Mouse (Mus musculus) embryonic facial prominence, embryonic 14.5 days (tissue): ENCODE data around the gene Col1a2. TPM values are rescaled to one million over a fixed set of nuclear protein-coding genes. Genes with fewer than 3 reads are reported as not detected.

Experiments
- ATAC-seq: fragments of 200-750 bp; cut with Nextera tagmentation; 2 replicates; pipeline ENCODE4 v1.8.0; 2017; ENCODE audit warnings: low read depth, moderate number of reproducible peaks, moderate TSS enrichment
- DNase-seq: peaks from one replicate; pipeline ENCODE4 v3.0.0-alpha.2; 2015; ENCODE audit warnings: low spot score
- H3K27ac ChIP-seq: fragments of 300-500 bp; sonication (generic); replicated peaks from 2 replicates; pipeline ENCODE4 v1.5.1; 2014; ENCODE audit warnings: low read depth, mild to moderate bottlenecking, low read length, moderate library complexity
- H3K27me3 ChIP-seq: fragments of 300-500 bp; sonication (generic); replicated peaks from 2 replicates; pipeline ENCODE4 v1.6.1; 2014; ENCODE audit warnings: low read length; ENCODE audit not compliant: control insufficient read depth, insufficient read depth
- H3K36me3 ChIP-seq: fragments of 300-500 bp; sonication (generic); 2 replicates; pipeline ENCODE4 v1.6.1; 2014; ENCODE audit warnings: low read length, mixed read lengths; ENCODE audit not compliant: control insufficient read depth, insufficient read depth
- H3K4me1 ChIP-seq: fragments of 300-500 bp; sonication (generic); 2 replicates; pipeline ENCODE4 v1.6.1; 2014; ENCODE audit warnings: antibody characterized with exemption, low read length; ENCODE audit not compliant: control insufficient read depth, insufficient read depth
- H3K4me2 ChIP-seq: fragments of 300-500 bp; sonication (generic); 2 replicates; pipeline ENCODE4 v1.6.1; 2014; ENCODE audit warnings: low read depth, mild to moderate bottlenecking, low read length, moderate library complexity, mixed read lengths
- H3K4me3 ChIP-seq: fragments of 300-500 bp; sonication (generic); 2 replicates; pipeline ENCODE4 v1.5.1; 2014; ENCODE audit warnings: low read depth, mild to moderate bottlenecking, low read length
- H3K9ac ChIP-seq: fragments of 300-500 bp; sonication (generic); 2 replicates; pipeline ENCODE4 v1.6.1; 2014; ENCODE audit warnings: low read depth, mild to moderate bottlenecking, low read length, moderate library complexity, mixed read lengths
- H3K9me3 ChIP-seq: fragments of 300-500 bp; sonication (generic); 2 replicates; pipeline ENCODE4 v1.6.1; 2016; ENCODE audit warnings: low read length; ENCODE audit not compliant: control insufficient read depth
- WGBS: fragments of 180-500 bp; shearing (Covaris S2); extraction: QIAGEN DNeasy Blood & Tissue Kit; methylation state at CpG from one replicate; pipeline ENCODE4 v1.1.7; 2014; 5-methylcytosine and 5-hydroxymethylcytosine counted together
- polyA plus RNA-seq: library from polyadenylated mRNA; unstranded; fragments of >200 nt; fragmentation: Nextera tagmentation; extraction: Ambion mirVana; gene quantifications from 2 replicates; pipeline ENCODE4 v1.2.1, GENCODE M21; 2014

The Col1a2 gene
- polyA plus RNA-seq, 1 experiment from 2014 or later: 3,098 TPM

DNA sequence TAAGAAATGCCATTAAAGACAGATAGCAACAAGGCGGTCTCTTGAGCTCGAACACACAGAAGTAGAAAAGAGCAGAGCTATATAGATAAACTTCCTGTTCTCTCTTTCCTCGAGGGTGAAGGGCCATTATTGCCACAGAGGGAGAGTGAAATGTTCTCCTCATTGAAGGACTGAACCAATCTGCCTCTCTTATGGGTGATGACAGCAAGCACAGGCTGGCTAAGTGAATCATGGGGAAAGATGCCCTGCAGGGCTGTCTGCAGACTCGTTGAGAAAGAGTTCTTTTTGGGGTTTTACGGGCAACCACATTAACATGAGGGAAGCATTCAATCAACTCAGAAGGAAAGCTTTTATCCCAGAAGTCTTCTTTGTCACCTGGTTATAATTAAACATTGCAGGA is 75.0 kb downstream of the Col1a2 start:
- Histone ChIP-seq H3K9me3 (no peaks in the 10 kb centered on the region), H3K27me3 (no peaks in the 10 kb centered on the region), H3K4me2 (no peak overlapping the region), H3K36me3 (no peaks in the 10 kb centered on the region), H3K27ac (no peak overlapping the region), H3K4me1 (0 out of 2 replicates have a peak, but pooled peaks cover 3% of the 10 kb centered on the region), H3K9ac (no peak overlapping the region), H3K4me3 (no peak overlapping the region)
- DNase-seq (no peak), ATAC-seq (no peak)
- 44% methylated on average over 5 of the region's 5 CpGs for WGBS

DNA sequence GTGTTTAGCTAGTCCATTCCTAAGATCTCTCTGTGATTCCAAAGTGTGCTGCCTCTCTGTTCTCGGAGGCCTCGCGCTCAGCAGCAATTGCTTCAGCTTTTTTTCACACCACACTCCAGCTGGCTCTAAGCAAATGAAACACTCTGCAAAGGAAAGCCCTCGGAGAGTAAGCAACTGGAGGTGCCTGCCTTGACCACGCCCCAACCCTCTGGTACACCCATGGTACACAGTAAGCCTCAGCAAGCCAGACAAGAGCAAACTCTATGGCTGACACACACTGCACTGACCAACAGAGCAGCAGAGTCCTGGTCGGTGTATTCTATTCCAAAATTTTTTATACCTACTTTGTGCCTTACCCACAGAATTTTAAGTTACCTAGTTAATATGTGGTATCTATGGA is 78.9 kb downstream of the Col1a2 start:
- ATAC-seq (no peak), DNase-seq (no peak)
- Histone ChIP-seq H3K9me3 (no peaks in the 10 kb centered on the region), H3K4me2 (no peak overlapping the region), H3K27me3 (no peaks in the 10 kb centered on the region), H3K27ac (no peak overlapping the region), H3K36me3 (no peaks in the 10 kb centered on the region), H3K9ac (no peak overlapping the region), H3K4me3 (no peak overlapping the region), H3K4me1 (0 out of 2 replicates have a peak, but pooled peaks cover 3% of the 10 kb centered on the region)
- 59% methylated on average over 6 of the region's 6 CpGs for WGBS

DNA sequence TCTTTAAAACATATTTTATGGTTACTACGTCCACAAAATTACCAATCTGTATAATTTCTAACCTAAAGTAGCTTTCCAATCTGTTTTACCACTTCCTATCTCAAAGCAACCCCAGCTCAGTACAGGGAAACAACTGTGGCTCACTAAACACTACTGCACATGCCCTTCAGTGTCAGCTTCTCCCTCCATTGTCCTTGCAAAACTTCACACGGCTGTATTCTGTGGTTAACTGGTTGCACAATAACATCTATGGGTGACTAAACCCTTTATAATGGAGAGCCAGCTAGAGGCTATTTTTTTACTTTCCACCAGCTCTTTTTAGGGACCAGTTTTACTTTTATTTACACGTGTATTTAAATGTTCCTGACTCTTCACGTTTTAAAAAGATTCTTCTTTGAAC is 83.3 kb downstream of the Col1a2 start:
- no peak overlapping the region for H3K9ac ChIP-seq
- DNase-seq (no peak), ATAC-seq (no peak)
- no peaks in the 10 kb centered on the region for H3K4me1 ChIP-seq
- no peak overlapping the region for H3K27ac ChIP-seq
- H3K9me3 ChIP-seq: no peaks in the 10 kb centered on the region
- H3K27me3 ChIP-seq: no peaks in the 10 kb centered on the region
- 74% methylated on average over 4 of the region's 4 CpGs for WGBS
- no peak overlapping the region for H3K4me2 ChIP-seq
- H3K36me3 ChIP-seq: no peaks in the 10 kb centered on the region
- H3K4me3 ChIP-seq: no peak overlapping the region

DNA sequence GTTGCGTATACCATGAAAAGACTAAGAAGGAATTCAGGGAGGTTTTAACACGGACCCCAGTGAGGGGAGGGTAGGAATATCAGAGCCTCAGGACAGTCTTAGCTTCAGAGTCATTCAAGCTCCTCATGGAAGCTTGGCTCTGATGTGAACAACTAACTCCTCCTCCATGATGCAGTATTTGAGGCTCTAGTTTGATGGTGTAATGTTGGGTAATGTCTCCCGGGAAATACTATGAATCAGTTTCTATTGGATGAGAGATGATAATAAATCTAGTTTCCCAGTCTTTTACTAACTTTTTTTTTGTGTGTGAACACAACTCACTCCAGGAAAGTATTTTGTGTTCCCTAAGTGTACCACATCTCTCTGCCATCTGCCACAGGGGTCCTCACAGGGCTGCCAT is 84.1 kb downstream of the Col1a2 start:
- WGBS: 89% methylated on average over 3 of the region's 3 CpGs

DNA sequence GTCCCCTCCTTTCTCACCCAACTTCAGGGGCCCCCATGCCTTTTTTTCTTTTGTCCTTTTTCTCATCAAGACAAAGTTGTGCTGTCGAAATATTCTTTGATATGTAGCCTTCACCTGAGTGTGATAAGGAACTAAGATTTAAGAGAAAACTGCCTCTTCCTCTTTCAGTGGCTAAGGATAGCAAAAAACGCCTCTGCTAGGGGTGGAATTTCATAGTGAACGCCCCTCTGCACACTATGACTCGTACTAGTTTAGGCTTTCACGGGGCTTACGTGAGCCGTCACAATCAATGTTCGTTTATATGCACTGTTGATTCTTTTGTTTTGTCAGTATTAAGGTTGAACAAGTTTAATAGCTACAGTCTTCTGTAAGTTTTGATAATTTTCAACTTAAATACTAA is 85.5 kb downstream of the Col1a2 start:
- Histone ChIP-seq H3K27ac (no peak overlapping the region), H3K9me3 (no peaks in the 10 kb centered on the region), H3K4me3 (no peak overlapping the region), H3K9ac (no peak overlapping the region), H3K27me3 (no peaks in the 10 kb centered on the region), H3K36me3 (no peaks in the 10 kb centered on the region), H3K4me2 (no peak overlapping the region), H3K4me1 (no peaks in the 10 kb centered on the region)
- ATAC-seq (no peak), DNase-seq (no peak)
- WGBS: 62% methylated on average over 8 of the region's 8 CpGs

More for the DNA sequence above, 84.1 kb downstream of the Col1a2 start:
- Histone ChIP-seq H3K9ac (no peak overlapping the region), H3K27ac (no peak overlapping the region), H3K4me3 (no peak overlapping the region), H3K4me1 (no peaks in the 10 kb centered on the region), H3K9me3 (no peaks in the 10 kb centered on the region), H3K27me3 (no peaks in the 10 kb centered on the region), H3K4me2 (no peak overlapping the region), H3K36me3 (no peaks in the 10 kb centered on the region)
- ATAC-seq: no peak
- no peak for DNase-seq

Other genes starting within 250 kb of the Col1a2 start
- gene Casd1, start 96.0 kb downstream of the Col1a2 start, polyA plus RNA-seq: 39.4 and 42.7 TPM in 2 replicates
- 67.1 and 69.8 TPM in 2 replicates for gene Sgce, start 242.4 kb downstream of the Col1a2 start, polyA plus RNA-seq
- 21.2 and 22.3 TPM in 2 replicates for gene Peg10, start 242.5 kb downstream of the Col1a2 start, polyA plus RNA-seq